Mouse (Mus musculus): ENCODE measurements at regions not wholly inside any gene's neighbourhood (a gene's known extent, or its start where the extent isn't known, plus 50 kb on each side); places are given as distances from the start of the nearest gene placed in this dataset.

- no peak for DNase-seq (ENCODE audit: low spot score)
Measured at GRCm38 (mm10) chr4:12770131-12770780, 598.4 kb upstream of the Fam92a start.

DNA sequence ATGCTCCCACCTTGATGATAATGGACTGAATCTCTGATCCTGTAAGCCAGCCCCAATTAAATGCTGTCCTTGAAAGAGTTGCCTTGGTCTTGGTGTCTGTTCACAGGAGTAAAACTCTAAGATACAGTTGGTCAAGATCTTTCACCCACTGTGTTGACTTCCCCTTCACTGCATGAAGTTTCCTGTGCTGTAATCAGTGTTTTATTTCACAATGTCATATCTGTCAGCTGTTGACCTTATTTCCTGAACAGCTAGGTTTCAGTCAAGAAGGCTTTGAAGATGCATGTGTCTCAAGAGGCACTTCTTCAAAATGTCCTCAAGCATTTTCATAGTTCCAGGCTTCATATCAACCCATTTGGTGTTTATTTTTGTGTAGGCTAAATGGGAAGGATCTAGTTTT, 597.3 kb upstream of the Fam92a start:
- DNase-seq (ENCODE audit: low spot score) = no peak

- DNase-seq (ENCODE audit: low spot score) = no peak
Measured at GRCm38 (mm10) chr4:12766763-12767162, 594.9 kb upstream of the Fam92a start.

GRCm38 (mm10) chr4:12750817-12751216, 579.0 kb upstream of the Fam92a start:
- DNase-seq (ENCODE audit: low spot score) = no peak

GRCm38 (mm10) chr4:12749874-12750273, 578.1 kb upstream of the Fam92a start:
- no peak for DNase-seq (ENCODE audit: low spot score)

GRCm38 (mm10) chr4:12743714-12744327, 572.0 kb upstream of the Fam92a start:
- DNase-seq (ENCODE audit: low spot score) = no peak

- DNase-seq (ENCODE audit: low spot score) = no peak
Measured at GRCm38 (mm10) chr4:12736411-12736810, 564.6 kb upstream of the Fam92a start.

DNA sequence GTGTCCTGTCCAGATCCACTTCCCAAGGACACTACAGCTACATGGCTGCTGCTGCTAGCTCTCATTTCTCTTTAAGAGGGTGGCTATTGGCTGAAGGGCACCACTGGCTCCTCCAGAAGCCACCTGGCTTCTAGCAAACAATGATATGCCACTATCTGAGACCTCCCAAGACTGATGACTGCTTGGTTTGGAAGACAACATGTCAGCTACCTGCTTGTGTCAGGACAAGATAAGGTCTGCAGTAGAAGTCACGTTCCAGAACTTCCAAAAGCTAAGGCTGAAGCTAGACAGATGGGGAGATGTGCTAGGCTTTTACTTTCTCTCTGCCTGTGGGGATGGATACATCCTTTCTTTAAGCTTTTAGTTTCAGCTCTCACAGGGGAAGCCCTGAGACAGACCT, 528.4 kb upstream of the Fam92a start:
- no peak for DNase-seq (ENCODE audit: low spot score)

DNA sequence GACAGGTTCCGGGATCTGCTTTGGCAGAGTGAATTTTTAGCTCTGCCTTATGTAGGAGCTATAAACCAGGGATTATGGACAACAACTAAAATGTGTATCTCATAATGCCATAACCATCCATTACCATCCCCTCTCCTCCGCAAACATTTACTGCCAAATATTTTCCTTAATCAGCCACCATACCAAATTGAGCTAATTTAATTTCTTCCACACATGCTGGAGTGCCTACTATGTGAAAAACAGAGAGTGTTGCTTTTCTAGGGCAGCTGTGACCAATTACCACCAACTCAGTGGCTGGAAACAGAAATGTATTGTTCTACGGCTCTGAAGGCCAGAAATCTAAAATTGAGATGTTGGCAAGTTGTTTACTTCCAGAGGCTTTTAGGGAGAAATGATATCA, 506.0 kb upstream of the Fam92a start:
- no peak for DNase-seq (ENCODE audit: low spot score)

- no peak for DNase-seq (ENCODE audit: low spot score)
Measured at GRCm38 (mm10) chr4:12671399-12671798, 499.6 kb upstream of the Fam92a start.

DNA sequence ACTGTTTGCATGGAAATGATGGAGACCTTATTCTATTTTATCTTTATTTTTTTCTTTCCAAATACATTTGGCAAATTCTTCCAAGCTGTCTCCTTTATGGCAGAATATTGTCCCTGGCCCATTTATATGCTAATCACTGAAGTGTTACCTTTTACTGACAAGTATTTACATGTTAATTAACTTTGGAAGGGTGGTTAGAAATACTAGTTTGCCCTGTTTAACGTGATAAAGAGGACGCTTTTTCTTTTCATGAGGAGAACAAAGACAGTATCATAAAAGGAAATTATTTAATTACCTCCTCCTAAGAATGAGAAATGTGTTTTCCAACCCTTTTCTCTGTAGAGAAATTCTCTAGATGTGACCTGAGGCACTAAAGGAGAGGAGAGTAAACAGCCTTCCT, 491.4 kb upstream of the Fam92a start:
- no peak for DNase-seq (ENCODE audit: low spot score)

DNA sequence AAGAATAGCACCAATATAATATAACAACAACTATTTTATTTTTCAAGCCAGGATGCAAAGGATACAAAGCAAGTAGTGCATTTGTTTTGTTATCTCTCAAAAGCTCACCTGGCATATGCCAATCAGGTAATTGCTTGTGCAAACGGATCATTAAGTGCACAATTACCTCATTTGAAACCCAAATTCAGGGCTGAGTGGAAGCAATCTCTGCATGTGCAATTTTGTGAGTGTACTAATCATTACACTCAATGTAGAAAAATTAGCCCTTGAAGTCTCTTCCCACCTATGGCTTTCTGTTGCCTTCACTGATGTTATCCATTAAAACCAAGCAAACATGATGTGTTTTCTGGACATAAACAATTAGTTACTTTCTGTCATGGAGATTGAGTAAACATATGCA, 490.9 kb upstream of the Fam92a start:
- no peak for DNase-seq (ENCODE audit: low spot score)

- DNase-seq (ENCODE audit: low spot score) = no peak
Measured at GRCm38 (mm10) chr4:12659084-12659483, 487.3 kb upstream of the Fam92a start.

- no peak for DNase-seq (ENCODE audit: low spot score)
Measured at GRCm38 (mm10) chr4:12658594-12658993, 486.8 kb upstream of the Fam92a start.

GRCm38 (mm10) chr4:12657820-12658219, 486.0 kb upstream of the Fam92a start:
- no peak for DNase-seq (ENCODE audit: low spot score)

DNA sequence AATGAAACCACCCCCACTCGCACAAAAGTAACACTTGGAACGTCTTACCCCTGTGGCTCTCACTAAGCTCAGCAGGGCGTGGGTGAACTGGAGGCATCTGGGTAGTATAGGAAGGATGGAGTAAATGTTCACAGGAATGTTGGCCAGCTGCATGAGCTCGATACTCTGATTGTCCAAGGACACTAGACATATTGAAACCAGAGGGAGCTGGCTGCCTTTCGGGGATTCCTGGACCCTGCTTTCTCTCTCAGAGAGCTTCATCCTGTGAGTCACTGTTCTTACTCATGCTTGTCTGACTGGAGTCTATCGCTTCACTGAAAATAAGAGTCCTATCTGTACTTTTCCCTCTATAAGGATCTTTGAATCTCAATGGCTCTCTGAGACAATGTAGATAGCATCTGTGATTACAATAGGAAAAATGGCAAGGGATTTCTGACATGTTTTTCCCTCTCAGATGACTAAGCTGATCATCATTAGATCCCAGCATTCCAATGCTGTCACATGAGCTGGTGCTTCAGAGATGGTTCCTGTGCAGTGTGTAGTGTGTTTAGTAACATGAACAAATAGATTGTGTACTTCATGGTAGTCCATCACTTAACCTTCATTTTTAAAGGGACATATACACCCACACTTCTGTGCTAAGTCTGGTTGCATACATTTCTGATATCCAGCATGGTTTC, 485.2 kb upstream of the Fam92a start:
- DNase-seq (ENCODE audit: low spot score) = peak; percentile 8

DNA sequence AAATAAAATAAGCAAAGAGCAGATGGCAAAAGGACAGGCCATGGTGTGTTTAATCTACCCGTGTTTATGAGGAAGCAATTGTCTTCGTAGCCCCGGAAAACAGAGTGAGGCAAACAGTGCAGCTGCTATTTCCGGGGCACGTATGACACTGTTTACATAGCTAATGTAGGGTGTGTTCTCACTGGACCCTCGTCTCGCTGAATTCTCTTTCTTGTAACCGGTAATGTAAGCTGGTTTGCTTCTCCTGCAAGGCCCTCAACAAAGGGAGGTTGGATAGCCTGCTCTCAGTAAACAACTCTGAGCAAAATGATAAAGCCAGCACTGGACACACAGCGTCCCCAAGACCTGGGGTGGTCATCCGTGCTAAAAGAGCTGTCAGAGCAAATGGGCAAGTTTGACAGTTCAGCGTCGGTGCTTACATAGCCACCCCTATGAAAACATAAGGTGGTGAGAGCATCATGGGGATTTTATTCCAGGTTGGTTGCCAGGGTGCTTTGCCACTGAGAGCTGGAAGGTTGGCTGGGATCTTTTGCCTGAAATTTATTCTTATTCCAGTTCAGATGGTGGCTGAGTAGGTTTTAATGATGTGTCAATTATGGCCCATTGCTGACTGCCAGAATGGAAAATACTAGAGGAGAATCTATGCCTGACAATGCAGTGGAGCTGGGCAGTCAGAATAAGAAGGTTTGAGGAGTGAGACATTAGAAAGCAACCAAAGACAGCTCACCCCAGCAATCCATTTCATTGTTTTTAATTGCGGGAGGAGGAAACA, 483.8 kb upstream of the Fam92a start:
- no peak for DNase-seq (ENCODE audit: low spot score)

- no peak for DNase-seq (ENCODE audit: low spot score)
Measured at GRCm38 (mm10) chr4:12654568-12655456, 483.0 kb upstream of the Fam92a start.

DNA sequence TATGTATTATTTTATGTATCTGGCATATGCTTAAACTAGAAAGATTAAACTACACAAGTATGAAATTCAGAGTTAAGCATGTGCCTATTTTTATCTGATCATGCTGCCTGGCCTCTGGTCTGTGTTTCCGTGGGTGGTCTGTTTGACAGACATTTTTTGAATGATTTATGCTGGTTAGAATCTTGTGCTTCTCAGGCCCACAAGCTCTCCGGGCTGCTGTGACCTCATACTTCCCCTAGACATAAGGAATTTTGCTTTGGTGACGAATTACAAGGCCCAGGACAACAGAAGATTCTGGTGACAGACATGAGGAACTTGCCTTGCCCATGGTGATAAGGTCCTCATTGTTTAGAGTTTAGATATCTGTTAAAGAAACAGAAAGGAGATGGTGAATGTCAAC, 475.9 kb upstream of the Fam92a start:
- DNase-seq (ENCODE audit: low spot score) = no peak

GRCm38 (mm10) chr4:12642525-12642928, 470.7 kb upstream of the Fam92a start:
- DNase-seq (ENCODE audit: low spot score) = no peak

- DNase-seq (ENCODE audit: low spot score) = no peak
Measured at GRCm38 (mm10) chr4:12629375-12629821, 457.6 kb upstream of the Fam92a start.

Data from urinary bladder, postnatal 14 days (tissue).